Mouse (Mus musculus) megakaryocyte, embryonic 14.5 days (primary cell): ENCODE results near the gene Ssu2. TPM values are rescaled to one million over a fixed set of nuclear protein-coding genes. Genes with fewer than 3 reads are reported as not detected.

Experiments used
- H3K27me3 ChIP-seq: replicated peaks from 2 replicates; pipeline ENCODE3; 2012; ENCODE audit warnings: inconsistent platforms
- H3K36me3 ChIP-seq: replicated peaks from 2 replicates; pipeline ENCODE3; 2012; ENCODE audit warnings: low read length, inconsistent platforms, mixed read lengths
- H3K4me1 ChIP-seq: 2 replicates; pipeline ENCODE4 v1.6.1; 2012; ENCODE audit warnings: inconsistent platforms
- H3K4me3 ChIP-seq: replicated peaks from 2 replicates; pipeline ENCODE3; 2012; ENCODE audit warnings: moderate library complexity, mild to moderate bottlenecking, inconsistent platforms
- H3K9me3 ChIP-seq: 2 replicates; pipeline ENCODE4 v1.6.1; 2012; ENCODE audit warnings: inconsistent platforms
- FLI1 ChIP-seq: IDR thresholded peaks from 2 replicates; pipeline ENCODE4 v1.6.1; 2012; ENCODE audit warnings: low read length, inconsistent platforms, mixed read lengths
- GATA1 ChIP-seq: IDR thresholded peaks from 3 replicates; pipeline ENCODE4 v1.6.1; 2012; ENCODE audit warnings: mixed read lengths, low read length, inconsistent platforms, borderline replicate concordance
- polyA plus RNA-seq: library from polyadenylated mRNA; stranded (reverse); fragments of >175 nt; gene quantifications from 2 replicates; pipeline ENCODE4 v1.2.3, GENCODE M21; 2012; ENCODE audit warnings: low replicate concordance; ENCODE audit not compliant: insufficient read depth

The Ssu2 gene
- polyA plus RNA-seq, 1 experiment, result not detected

- Histone ChIP-seq H3K9me3 (no peaks in the 10 kb centered on the region), H3K36me3 (no peaks in the 10 kb centered on the region), H3K27me3 (no peaks in the 10 kb centered on the region), H3K4me3 (no peak overlapping the region), H3K4me1 (no peaks in the 10 kb centered on the region)
- no peak for TF ChIP-seq GATA1
- no peak for TF ChIP-seq FLI1
Measured at GRCm38 (mm10) chr6:112350452-112350851, 37.4 kb downstream of the Ssu2 start.

DNA sequence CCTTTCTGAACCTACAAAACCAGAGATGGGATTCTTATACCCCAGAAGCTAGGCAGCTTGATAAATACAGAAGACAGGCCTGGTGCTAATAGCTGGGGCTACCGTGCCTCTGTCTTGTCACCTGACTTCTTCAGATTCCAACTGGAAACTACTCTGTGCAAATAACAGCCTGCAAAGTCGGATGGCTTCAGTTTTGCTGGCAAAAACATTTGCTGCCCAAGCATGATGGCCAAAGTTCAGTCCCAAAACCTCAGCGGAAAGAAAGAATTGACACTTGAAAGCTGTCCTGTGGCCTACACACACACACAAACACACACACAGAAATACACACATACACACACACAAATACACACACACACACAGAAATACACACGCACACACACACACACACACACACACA lies 48.8 kb downstream of the Ssu2 start:
- Histone ChIP-seq H3K27me3 (no peaks in the 10 kb centered on the region), H3K36me3 (no peaks in the 10 kb centered on the region)

GRCm38 (mm10) chr6:112337667-112338066 lies 50.2 kb downstream of the Ssu2 start:
- Histone ChIP-seq H3K27me3 (no peaks in the 10 kb centered on the region), H3K36me3 (no peaks in the 10 kb centered on the region), H3K9me3 (no peaks in the 10 kb centered on the region), H3K4me1 (no peaks in the 10 kb centered on the region), H3K4me3 (no peak overlapping the region)
- TF ChIP-seq GATA1 (no peak), FLI1 (no peak)

More for the DNA sequence above, 48.8 kb downstream of the Ssu2 start:
- no peak for TF ChIP-seq FLI1
- TF ChIP-seq GATA1, result no peak
- H3K4me3 ChIP-seq, result no peak overlapping the region
- H3K4me1 ChIP-seq, result no peaks in the 10 kb centered on the region
- no peaks in the 10 kb centered on the region for H3K9me3 ChIP-seq

DNA sequence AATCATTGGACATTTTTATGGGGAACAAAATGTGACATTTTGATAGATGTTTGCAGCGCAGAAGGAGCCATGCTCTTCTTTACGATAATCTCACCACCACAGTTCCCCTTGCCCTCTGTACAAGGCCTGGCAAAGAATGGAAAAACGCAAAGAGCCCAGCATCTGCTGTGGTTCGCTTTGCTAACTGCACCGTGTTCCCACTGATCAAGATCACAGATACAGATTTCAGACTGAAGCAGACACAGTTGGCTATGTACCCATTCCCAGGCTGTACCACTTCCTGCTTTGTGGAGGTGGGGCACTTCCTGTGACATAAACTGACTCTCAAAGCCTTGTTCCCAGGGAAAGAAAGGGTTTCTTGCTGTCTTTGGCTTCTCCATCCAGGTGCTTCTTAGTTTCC lies 53.9 kb downstream of the Ssu2 start:
- H3K4me1 ChIP-seq, result no peaks in the 10 kb centered on the region
- TF ChIP-seq FLI1 (no peak), GATA1 (no peak)
- H3K27me3 ChIP-seq, result no peaks in the 10 kb centered on the region
- no peak overlapping the region for H3K4me3 ChIP-seq
- H3K36me3 ChIP-seq, result no peaks in the 10 kb centered on the region
- no peaks in the 10 kb centered on the region for H3K9me3 ChIP-seq

DNA sequence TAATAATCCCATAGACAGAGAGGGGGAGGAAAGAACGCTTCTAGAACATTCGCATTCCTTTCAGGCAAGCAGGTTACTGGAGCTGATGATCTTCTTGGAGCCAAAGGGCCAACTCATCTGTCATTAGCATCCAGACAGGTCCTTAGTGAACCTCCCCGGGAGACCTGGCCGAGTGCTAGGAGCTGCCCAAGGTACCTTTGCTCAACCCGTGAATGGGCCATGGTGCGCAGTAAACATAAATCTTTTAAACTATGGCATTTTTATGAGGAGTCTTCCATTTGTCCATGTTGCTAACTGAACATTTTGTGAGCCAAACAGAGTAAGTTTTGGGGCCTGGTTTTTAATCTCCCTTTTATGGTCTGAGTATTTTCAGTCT lies 56.6 kb downstream of the Ssu2 start:
- H3K27me3 ChIP-seq, result no peaks in the 10 kb centered on the region
- no peaks in the 10 kb centered on the region for H3K9me3 ChIP-seq
- H3K4me3 ChIP-seq, result no peak overlapping the region
- TF ChIP-seq GATA1, result no peak
- no peak for TF ChIP-seq FLI1
- no peaks in the 10 kb centered on the region for H3K4me1 ChIP-seq
- no peaks in the 10 kb centered on the region for H3K36me3 ChIP-seq

- Histone ChIP-seq H3K27me3 (no peaks in the 10 kb centered on the region), H3K36me3 (no peaks in the 10 kb centered on the region), H3K4me1 (no peaks in the 10 kb centered on the region), H3K9me3 (no peaks in the 10 kb centered on the region), H3K4me3 (no peak overlapping the region)
- no peak for TF ChIP-seq FLI1
- TF ChIP-seq GATA1, result no peak
Measured at GRCm38 (mm10) chr6:112330520-112331222, 57.2 kb downstream of the Ssu2 start.

DNA sequence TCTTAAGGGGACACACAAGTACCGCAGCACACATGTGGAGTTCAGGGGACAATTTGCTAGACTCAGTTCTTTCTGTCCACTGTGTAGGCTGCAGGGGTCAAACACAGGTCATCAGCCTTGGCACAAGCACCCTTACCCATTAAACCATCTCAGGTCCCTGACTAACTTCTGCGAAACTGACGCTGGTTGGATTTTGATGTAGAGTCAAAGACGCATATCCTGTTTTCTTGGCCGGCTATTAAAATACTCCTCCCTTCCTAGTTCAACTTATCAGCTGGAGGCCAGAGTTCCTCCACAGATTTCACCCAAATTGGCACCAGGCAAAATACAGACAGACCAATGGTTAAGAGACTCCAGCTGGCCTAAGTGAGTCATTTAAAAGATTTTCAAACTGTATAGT lies 60.0 kb downstream of the Ssu2 start:
- no peaks in the 10 kb centered on the region for H3K27me3 ChIP-seq
- H3K9me3 ChIP-seq, result no peaks in the 10 kb centered on the region
- H3K36me3 ChIP-seq, result no peaks in the 10 kb centered on the region
- no peaks in the 10 kb centered on the region for H3K4me1 ChIP-seq
- TF ChIP-seq FLI1 (no peak), GATA1 (no peak)
- no peak overlapping the region for H3K4me3 ChIP-seq

GRCm38 (mm10) chr6:112325213-112325612 lies 62.6 kb downstream of the Ssu2 start:
- Histone ChIP-seq H3K27me3 (no peaks in the 10 kb centered on the region), H3K4me1 (no peaks in the 10 kb centered on the region), H3K9me3 (0 out of 2 replicates have a peak, but pooled peaks cover 5% of the 10 kb centered on the region), H3K36me3 (no peaks in the 10 kb centered on the region), H3K4me3 (no peak overlapping the region)
- no peak for TF ChIP-seq GATA1
- no peak for TF ChIP-seq FLI1

DNA sequence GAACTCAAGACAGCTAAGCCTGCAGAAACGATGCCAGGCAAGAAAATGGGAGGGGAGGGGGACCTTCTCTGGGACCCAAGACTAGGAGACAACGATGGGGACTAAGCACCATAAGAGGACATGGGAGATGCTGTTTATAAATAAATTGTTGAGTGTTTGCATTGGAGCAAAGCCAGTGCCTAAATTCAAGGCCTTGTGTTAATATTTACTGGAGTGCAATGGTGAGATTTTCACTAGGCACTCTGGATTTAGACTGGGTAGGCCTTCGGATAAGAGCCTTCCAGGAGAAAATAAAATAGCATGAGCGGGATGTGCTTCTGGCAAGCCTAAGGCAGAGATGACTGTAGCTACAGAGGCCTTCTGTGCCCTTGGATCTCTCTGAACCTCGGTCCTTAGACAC lies 64.9 kb downstream of the Ssu2 start:
- Histone ChIP-seq H3K4me3 (no peak overlapping the region), H3K9me3 (0 out of 2 replicates have a peak, but pooled peaks cover 5% of the 10 kb centered on the region), H3K27me3 (no peaks in the 10 kb centered on the region), H3K36me3 (no peaks in the 10 kb centered on the region), H3K4me1 (no peaks in the 10 kb centered on the region)
- TF ChIP-seq GATA1 (no peak), FLI1 (no peak)

DNA sequence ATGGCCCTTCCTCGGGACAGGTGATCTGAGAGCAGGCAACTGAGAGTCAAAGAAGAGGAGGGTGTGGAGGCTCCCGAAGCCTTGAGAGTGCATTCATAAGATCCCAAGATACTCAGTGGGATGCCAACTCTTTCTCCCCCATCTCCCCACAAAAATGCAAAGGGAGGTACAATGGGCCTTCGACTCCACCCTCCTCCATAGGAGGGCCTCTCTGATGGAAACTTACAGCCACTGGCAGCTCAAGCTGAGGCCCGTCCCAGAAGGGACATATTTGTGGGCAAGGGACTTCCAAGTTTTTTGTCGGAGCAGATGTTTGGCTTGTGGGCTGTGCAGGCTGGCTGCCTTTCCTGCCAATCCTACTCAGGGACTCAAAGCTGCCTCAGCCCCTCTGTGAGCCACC lies 67.1 kb downstream of the Ssu2 start:
- H3K4me1 ChIP-seq, result no peaks in the 10 kb centered on the region
- TF ChIP-seq GATA1 (no peak), FLI1 (no peak)
- no peak overlapping the region for H3K4me3 ChIP-seq
- no peaks in the 10 kb centered on the region for H3K36me3 ChIP-seq
- H3K9me3 ChIP-seq, result peaks cover 6% of the 10 kb centered on the region; the same call in 1 of the 2 replicates
- no peaks in the 10 kb centered on the region for H3K27me3 ChIP-seq

GRCm38 (mm10) chr6:112319449-112319848 lies 68.4 kb downstream of the Ssu2 start:
- H3K4me1 ChIP-seq, result no peaks in the 10 kb centered on the region
- H3K4me3 ChIP-seq, result no peak overlapping the region
- no peaks in the 10 kb centered on the region for H3K36me3 ChIP-seq
- H3K9me3 ChIP-seq, result peaks cover 10% of the 10 kb centered on the region; the same call in 1 of the 2 replicates
- no peak for TF ChIP-seq GATA1
- TF ChIP-seq FLI1, result no peak
- H3K27me3 ChIP-seq, result no peaks in the 10 kb centered on the region
